Mouse (Mus musculus) cerebellum, adult 2 months (tissue): ENCODE data around the gene Nudt13.
"Not testable (repeated sequence)": the region's sequence is repeated elsewhere in the genome, so short reads cannot be mapped to it uniquely, and the experiment has no call there.

ENCODE experiments used
- CTCF ChIP-seq: fragments of 200-500 bp; IDR thresholded peaks from 2 replicates; pipeline ENCODE4 v1.5.1; 2011; ENCODE audit warnings: low read depth, mild to moderate bottlenecking, control low read depth, low read length, moderate library complexity, borderline replicate concordance; ENCODE audit not compliant: insufficient read depth
- POLR2A ChIP-seq: fragments of 200-500 bp; IDR thresholded peaks from 2 replicates; pipeline ENCODE4 v1.6.1; 2011; ENCODE audit warnings: low read length, control low read depth, borderline replicate concordance; ENCODE audit not compliant: insufficient read depth

DNA sequence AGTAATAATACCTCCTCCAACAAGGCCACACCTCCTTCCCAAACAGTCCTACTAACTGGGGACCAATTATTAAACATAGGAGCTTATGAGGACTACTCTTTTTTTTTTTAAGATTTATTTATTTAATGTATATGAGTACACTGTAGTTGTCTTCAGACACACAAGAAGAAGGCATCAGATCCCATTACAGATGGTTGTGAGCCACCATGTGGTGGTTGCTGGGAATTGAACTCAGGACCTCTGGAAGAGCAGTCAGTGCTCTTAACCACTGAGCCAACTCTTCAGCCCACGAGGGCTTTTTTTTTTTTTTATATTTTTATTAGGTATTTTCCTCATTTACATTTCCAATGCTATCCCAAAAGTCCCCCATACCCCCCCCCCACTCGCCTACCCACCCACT, 10.6 kb downstream of the Nudt13 start:
- not testable (repeated sequence) for TF ChIP-seq CTCF, POLR2A
